Mouse (Mus musculus): Measurements from ENCODE around the gene Fhl3. TPM values are rescaled to one million over a fixed set of nuclear protein-coding genes. Genes with fewer than 3 reads are reported as not detected.
A peak's percentile ranks its signal among the peaks of the same experiment; 100 is the strongest.

Gene Fhl3
- polyA plus RNA-seq, 1 experiment: 206 TPM

DNA sequence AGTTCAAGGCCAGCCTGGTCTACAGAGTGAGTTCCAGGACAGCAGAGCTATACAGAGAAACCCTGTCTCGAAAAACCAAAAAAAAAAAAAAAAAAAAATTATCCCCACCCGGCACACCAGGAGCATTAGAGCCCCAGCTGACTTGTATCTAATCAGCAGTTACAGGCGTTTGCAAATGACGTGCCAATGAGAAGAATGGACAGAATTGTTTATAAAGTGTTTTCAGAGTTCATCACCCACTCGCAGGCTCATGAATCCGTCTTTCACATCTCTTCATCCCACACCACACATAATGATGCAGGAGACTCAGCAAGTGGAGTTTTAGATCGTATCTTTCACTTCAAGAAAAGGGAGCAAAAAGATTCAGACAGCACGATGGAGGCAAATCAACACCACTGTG lies 15.0 kb upstream of the Fhl3 start:
- peaks cover 47% of the 10 kb centered on the region for H3K79me2 ChIP-seq (ENCODE audit: control insufficient read depth, insufficient read depth)
- peaks cover 20% of the 10 kb centered on the region for H3K79me3 ChIP-seq (ENCODE audit: low read depth)
- H3K4me3 ChIP-seq (ENCODE audit: insufficient read depth, poor library complexity, severe bottlenecking): no peak overlapping the region
- H3ac ChIP-seq (ENCODE audit: control insufficient read depth, insufficient read length, low read depth): no peak overlapping the region
- H3K36me3 ChIP-seq (ENCODE audit: control insufficient read depth, insufficient read depth): peaks cover 80% of the 10 kb centered on the region
- no peaks in the 10 kb centered on the region for H3K27me3 ChIP-seq (ENCODE audit: control insufficient read depth, insufficient read depth, insufficient read length)
- no peak for TF ChIP-seq USF1 (IDR thresholded peaks at IDR 0.05; ENCODE audit: low read depth)
- TF ChIP-seq CTCF (IDR thresholded peaks at IDR 0.05; ENCODE audit: control insufficient read depth, insufficient read depth, insufficient read length): no peak
- no peak for TF ChIP-seq FOSL1 (IDR thresholded peaks at IDR 0.05; ENCODE audit: insufficient read depth, low read length, poor library complexity, severe bottlenecking)
- TF ChIP-seq MYOD1 (IDR thresholded peaks at IDR 0.05; ENCODE audit: control insufficient read depth, insufficient read length, low read depth): no peak
- TF ChIP-seq MAX (IDR thresholded peaks at IDR 0.05): no peak

DNA sequence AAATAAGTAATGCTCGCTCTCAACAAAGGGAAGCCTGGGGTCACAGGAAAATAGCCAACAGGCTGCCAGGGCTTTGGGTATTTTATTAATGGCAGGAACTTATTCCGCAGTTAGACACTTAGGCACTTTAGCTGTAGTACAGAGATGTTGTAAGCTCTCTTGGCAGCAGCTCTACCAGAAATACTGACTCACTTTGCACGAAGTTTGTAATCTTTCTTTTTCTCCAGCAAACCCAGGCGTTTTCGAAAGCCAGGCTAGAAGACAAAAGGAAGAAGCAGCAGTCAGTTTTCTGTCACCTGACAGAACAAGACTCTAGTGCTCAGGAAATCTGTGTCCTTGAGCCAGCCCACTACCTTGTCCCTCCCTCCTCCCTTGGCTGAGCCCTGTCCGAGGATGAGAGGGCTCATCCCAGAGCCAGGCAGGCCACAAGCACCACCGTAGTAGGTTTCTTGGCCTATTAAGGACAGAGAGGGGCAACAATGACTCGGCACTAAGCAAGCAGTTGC lies 14.6 kb upstream of the Fhl3 start:
- TF ChIP-seq MYOD1 (IDR thresholded peaks at IDR 0.05; ENCODE audit: control insufficient read depth, insufficient read length, low read depth): no peak
- TF ChIP-seq MYOG (IDR thresholded peaks at IDR 0.05; ENCODE audit: control insufficient read depth, extremely low read depth, insufficient read length): no peak
- TF ChIP-seq CTCF (IDR thresholded peaks at IDR 0.05; ENCODE audit: control insufficient read depth, insufficient read depth, insufficient read length): no peak
- no peak for TF ChIP-seq MAX (IDR thresholded peaks at IDR 0.05)
- no peak for TF ChIP-seq CEBPB (IDR thresholded peaks at IDR 0.05; ENCODE audit: low read depth)
- no peak for TF ChIP-seq FOSL1 (IDR thresholded peaks at IDR 0.05; ENCODE audit: insufficient read depth, low read length, poor library complexity, severe bottlenecking)
- TF ChIP-seq USF1 (IDR thresholded peaks at IDR 0.05; ENCODE audit: low read depth): no peak
- H3K4me3 ChIP-seq (ENCODE audit: insufficient read depth, poor library complexity, severe bottlenecking): no peak overlapping the region
- H3ac ChIP-seq (ENCODE audit: control insufficient read depth, insufficient read length, low read depth): no peak overlapping the region
- H3K36me3 ChIP-seq (ENCODE audit: control insufficient read depth, insufficient read depth): peaks cover 78% of the 10 kb centered on the region
- H3K79me3 ChIP-seq (ENCODE audit: low read depth): peaks cover 22% of the 10 kb centered on the region
- H3K27me3 ChIP-seq (ENCODE audit: control insufficient read depth, insufficient read depth, insufficient read length): no peaks in the 10 kb centered on the region
- peaks cover 52% of the 10 kb centered on the region for H3K79me2 ChIP-seq (ENCODE audit: control insufficient read depth, insufficient read depth)

DNA sequence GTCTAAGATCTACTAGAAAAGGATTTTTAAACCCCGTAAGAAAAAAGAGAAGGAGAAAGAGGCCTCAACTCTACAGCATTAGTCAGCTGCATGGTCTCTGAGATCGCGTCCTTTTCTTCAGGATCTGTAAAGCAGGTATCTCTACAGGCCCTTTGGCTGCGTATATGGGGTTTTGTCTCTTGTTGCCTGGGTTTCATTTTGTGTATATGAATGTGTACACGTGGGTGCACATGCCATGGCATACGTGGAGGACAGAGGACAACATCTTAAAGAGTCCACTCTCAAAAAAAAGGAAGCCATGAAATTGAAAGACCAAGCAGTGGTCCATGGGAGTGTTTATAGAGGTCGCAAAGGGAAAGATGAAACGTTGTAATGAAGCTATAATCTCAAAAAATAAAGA lies 9.0 kb upstream of the Fhl3 start:
- Histone ChIP-seq H3K79me3 (ENCODE audit: low read depth) (peaks cover 44% of the 10 kb centered on the region), H3K4me3 (ENCODE audit: insufficient read depth, poor library complexity, severe bottlenecking) (peak overlapping the region; percentile 85), H3K79me2 (ENCODE audit: control insufficient read depth, insufficient read depth) (peaks cover 70% of the 10 kb centered on the region), H3K36me3 (ENCODE audit: control insufficient read depth, insufficient read depth) (peaks cover 33% of the 10 kb centered on the region), H3ac (ENCODE audit: control insufficient read depth, insufficient read length, low read depth) (no peak overlapping the region), H3K27me3 (ENCODE audit: control insufficient read depth, insufficient read depth, insufficient read length) (no peaks in the 10 kb centered on the region)
- TF ChIP-seq CTCF (IDR thresholded peaks at IDR 0.05; ENCODE audit: control insufficient read depth, insufficient read depth, insufficient read length) (no peak), MYOG (IDR thresholded peaks at IDR 0.05; ENCODE audit: control insufficient read depth, extremely low read depth, insufficient read length) (no peak), MYOD1 (IDR thresholded peaks at IDR 0.05; ENCODE audit: control insufficient read depth, insufficient read length, low read depth) (no peak), CEBPB (IDR thresholded peaks at IDR 0.05; ENCODE audit: low read depth) (no peak), MAX (IDR thresholded peaks at IDR 0.05) (no peak), USF1 (IDR thresholded peaks at IDR 0.05; ENCODE audit: low read depth) (no peak), FOSL1 (IDR thresholded peaks at IDR 0.05; ENCODE audit: insufficient read depth, low read length, poor library complexity, severe bottlenecking) (no peak)

DNA sequence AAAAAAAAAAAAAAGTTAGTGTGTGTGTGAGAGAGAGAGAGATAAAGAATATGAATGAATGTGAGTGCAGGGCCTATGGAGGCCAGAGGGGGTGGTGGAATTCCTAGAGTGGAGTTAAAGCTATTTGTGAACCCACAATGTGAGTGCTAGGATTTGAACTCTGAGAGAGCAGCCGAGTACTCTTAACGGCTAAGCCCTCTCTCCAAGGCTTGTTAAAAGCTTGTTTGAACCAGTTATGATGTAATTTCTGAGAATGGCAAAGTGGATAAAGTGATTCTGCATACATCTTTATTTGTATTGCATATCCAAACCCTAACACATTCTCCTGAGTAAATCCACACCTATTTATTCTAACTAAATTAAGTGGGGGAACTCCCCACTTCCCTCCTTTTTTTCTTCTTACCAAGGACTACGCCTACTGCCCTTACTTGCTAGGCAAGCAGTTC lies 8.1 kb upstream of the Fhl3 start:
- no peak for TF ChIP-seq MYOD1 (IDR thresholded peaks at IDR 0.05; ENCODE audit: control insufficient read depth, insufficient read length, low read depth)
- TF ChIP-seq USF1 (IDR thresholded peaks at IDR 0.05; ENCODE audit: low read depth): no peak
- no peak for TF ChIP-seq MYOG (IDR thresholded peaks at IDR 0.05; ENCODE audit: control insufficient read depth, extremely low read depth, insufficient read length)
- TF ChIP-seq FOSL1 (IDR thresholded peaks at IDR 0.05; ENCODE audit: insufficient read depth, low read length, poor library complexity, severe bottlenecking): no peak
- TF ChIP-seq CTCF (IDR thresholded peaks at IDR 0.05; ENCODE audit: control insufficient read depth, insufficient read depth, insufficient read length): no peak
- no peak for TF ChIP-seq MAX (IDR thresholded peaks at IDR 0.05)
- TF ChIP-seq CEBPB (IDR thresholded peaks at IDR 0.05; ENCODE audit: low read depth): no peak
- peaks cover 60% of the 10 kb centered on the region for H3K79me2 ChIP-seq (ENCODE audit: control insufficient read depth, insufficient read depth)
- H3K4me3 ChIP-seq (ENCODE audit: insufficient read depth, poor library complexity, severe bottlenecking): peak overlapping the region; percentile 85
- H3K27me3 ChIP-seq (ENCODE audit: control insufficient read depth, insufficient read depth, insufficient read length): no peaks in the 10 kb centered on the region
- peaks cover 42% of the 10 kb centered on the region for H3K79me3 ChIP-seq (ENCODE audit: low read depth)
- peaks cover 24% of the 10 kb centered on the region for H3K36me3 ChIP-seq (ENCODE audit: control insufficient read depth, insufficient read depth)
- H3ac ChIP-seq (ENCODE audit: control insufficient read depth, insufficient read length, low read depth): peak overlapping the region; percentile 73

DNA sequence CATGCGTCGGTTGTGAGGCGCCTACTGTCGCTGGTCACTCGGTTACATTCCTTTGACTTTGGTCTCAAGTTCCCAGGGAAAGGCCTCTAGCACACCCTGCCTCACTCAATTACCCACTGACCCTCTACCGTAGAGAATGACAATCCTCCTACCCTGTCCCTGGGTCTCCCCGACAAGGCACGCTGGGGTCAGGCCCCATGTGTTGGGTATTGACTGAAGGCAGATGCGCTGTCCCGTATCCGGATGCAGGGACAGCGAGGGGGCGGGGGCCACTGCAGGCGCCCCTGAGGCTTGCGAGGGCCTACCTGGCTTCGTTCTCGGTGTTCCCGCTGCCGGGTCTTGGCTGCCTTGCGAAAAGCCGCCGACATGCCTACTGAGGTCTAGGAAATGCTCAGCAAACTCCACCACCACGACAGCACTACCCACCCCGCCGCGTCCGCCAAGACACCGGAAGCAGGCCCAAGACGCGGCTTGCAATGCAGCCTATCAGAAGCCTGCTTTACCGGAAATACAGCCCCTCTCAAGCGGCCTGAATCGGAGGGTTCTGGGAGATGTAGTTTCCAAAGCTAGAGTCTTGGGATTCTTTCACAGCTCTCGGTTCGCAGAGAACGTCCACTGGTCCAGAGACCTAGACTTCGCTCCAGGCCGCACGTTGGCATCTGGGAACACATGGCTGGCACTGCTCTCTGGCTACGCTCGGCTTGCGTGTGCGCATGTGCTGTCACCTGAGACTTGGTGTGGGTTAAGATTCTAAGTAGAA lies 7.2 kb upstream of the Fhl3 start, which contains the start of gene Utp11:
Gene Utp11, minus strand, starts transcription at position 466 of the 760 bp plus-strand sequence.
- TF ChIP-seq MAX (IDR thresholded peaks at IDR 0.05) (peak; percentile 54), CTCF (IDR thresholded peaks at IDR 0.05; ENCODE audit: control insufficient read depth, insufficient read depth, insufficient read length) (no peak)
- Histone ChIP-seq H3K36me3 (ENCODE audit: control insufficient read depth, insufficient read depth) (peaks cover 15% of the 10 kb centered on the region), H3ac (ENCODE audit: control insufficient read depth, insufficient read length, low read depth) (peak within 1 kb of the TSS; percentile 73), H3K4me3 (ENCODE audit: insufficient read depth, poor library complexity, severe bottlenecking) (peak within 1 kb of the TSS; percentile 85), H3K27me3 (ENCODE audit: control insufficient read depth, insufficient read depth, insufficient read length) (no peaks in the 10 kb centered on the region), H3K79me3 (ENCODE audit: low read depth) (peaks cover 35% of the 10 kb centered on the region), H3K79me2 (ENCODE audit: control insufficient read depth, insufficient read depth) (peaks cover 51% of the 10 kb centered on the region)

Measured in C2C12 (cell line).